In genomic region chrX:142189023-142189703, GRCm38 (mm10) we compare ENCODE assay signal across 8 mouse cellular contexts. TPM values are rescaled to one million over a fixed set of nuclear protein-coding genes. Genes with fewer than 3 reads are reported as not detected.
DNase-seq lines count a peak whose midpoint lies in the region; ATAC-seq and TF ChIP-seq lines count a peak whose summit lies in the region.

No protein-coding gene starts in this region.

- H3K4me1 ChIP-seq in cerebellum, adult 2 months (ENCODE audit: control insufficient read depth, insufficient read depth, low read length), result 0 out of 2 replicates have a peak, but pooled peaks cover 2% of the 10 kb centered on the region
- no peaks in the 10 kb centered on the region for H3K4me1 ChIP-seq in forebrain, postnatal 0 days (ENCODE audit: insufficient read depth)
- no peaks in the 10 kb centered on the region for H3K4me1 ChIP-seq in hindbrain, embryonic 16.5 days (ENCODE audit: control insufficient read depth, insufficient read depth, low read depth, low read length)
- no peaks in the 10 kb centered on the region for H3K4me1 ChIP-seq in midbrain, embryonic 12.5 days

- WGBS in cerebellum, adult 2 months, result 12% methylated on average over 22 of the region's 22 CpGs
- WGBS in forebrain, postnatal 0 days, result 36% methylated on average over 22 of the region's 22 CpGs
- 31% methylated on average over 22 of the region's 22 CpGs for WGBS in hindbrain, embryonic 16.5 days
- WGBS in midbrain, embryonic 12.5 days, result 33% methylated on average over 22 of the region's 22 CpGs

- peak; percentile 41 for TF ChIP-seq CTCF in gastrocnemius, adult 2 months (IDR thresholded peaks at IDR 0.05)
- peak; percentile 53; the same call in 1 of the 2 replicates for TF ChIP-seq CTCF in cerebellum, adult 2 months (IDR thresholded peaks at IDR 0.05; ENCODE audit: borderline replicate concordance, insufficient read depth, low read depth, low read length)
- peak; percentile 65 for TF ChIP-seq CTCF in forebrain, postnatal 0 days (IDR thresholded peaks at IDR 0.05; ENCODE audit: low read depth)

- intact Hi-C loops in gastrocnemius, adult 2 months (cut with DNase I), result loop anchor here (10.0 kb wide), 1 partner anchor 826 kb away; no protein-coding TSS in a partner anchor

- H3K9me3 ChIP-seq in forebrain, postnatal 0 days (ENCODE audit: low read length), result no peaks in the 10 kb centered on the region
- no peaks in the 10 kb centered on the region for H3K9me3 ChIP-seq in hindbrain, embryonic 16.5 days (ENCODE audit: control insufficient read depth, low read length)
- H3K9me3 ChIP-seq in midbrain, embryonic 12.5 days, result no peaks in the 10 kb centered on the region

- no peak overlapping the region for H3K9ac ChIP-seq in forebrain, postnatal 0 days
- no peak overlapping the region; the same call in 1 of the 2 replicates for H3K9ac ChIP-seq in hindbrain, embryonic 16.5 days (ENCODE audit: low read depth, low read length)
- no peak overlapping the region for H3K9ac ChIP-seq in midbrain, embryonic 12.5 days (replicated peaks)

- no peaks in the 10 kb centered on the region for H3K27me3 ChIP-seq in cerebellum, adult 2 months (ENCODE audit: control insufficient read depth, insufficient read depth, low read length)
- H3K27me3 ChIP-seq in forebrain, postnatal 0 days (ENCODE audit: insufficient read depth, low read length), result no peaks in the 10 kb centered on the region
- no peaks in the 10 kb centered on the region; the same call in 1 of the 2 replicates for H3K27me3 ChIP-seq in hindbrain, embryonic 16.5 days (replicated peaks; ENCODE audit: control insufficient read depth, insufficient read depth, low read length)
- H3K27me3 ChIP-seq in midbrain, embryonic 12.5 days, result peaks cover 26% of the 10 kb centered on the region; the same call in 1 of the 2 replicates

- TF ChIP-seq POLR2A in cerebellum, adult 2 months (IDR thresholded peaks at IDR 0.05; ENCODE audit: borderline replicate concordance, insufficient read depth, low read length), result no peak

- H3K4me3 ChIP-seq in gastrocnemius, adult 2 months, result no peak overlapping the region
- H3K4me3 ChIP-seq in cerebellum, adult 2 months (replicated peaks; ENCODE audit: insufficient read depth, low read depth, low read length), result peak overlapping the region; percentile 32
- no peak overlapping the region for H3K4me3 ChIP-seq in forebrain, postnatal 0 days (ENCODE audit: low read depth, low read length)
- no peak overlapping the region for H3K4me3 ChIP-seq in hindbrain, embryonic 16.5 days (ENCODE audit: low read length)
- H3K4me3 ChIP-seq in midbrain, embryonic 12.5 days, result no peak overlapping the region

- H3K27ac ChIP-seq in gastrocnemius, adult 2 months, result no peak overlapping the region
- no peak overlapping the region for H3K27ac ChIP-seq in cerebellum, adult 2 months (ENCODE audit: insufficient read depth, low read length)
- H3K27ac ChIP-seq in forebrain, postnatal 0 days (ENCODE audit: low read depth, low read length), result no peak overlapping the region
- no peak overlapping the region for H3K27ac ChIP-seq in hindbrain, embryonic 16.5 days (ENCODE audit: low read depth, low read length)
- no peak overlapping the region for H3K27ac ChIP-seq in midbrain, embryonic 12.5 days (replicated peaks)

- H3K36me3 ChIP-seq in forebrain, postnatal 0 days (ENCODE audit: insufficient read depth), result no peaks in the 10 kb centered on the region
- no peaks in the 10 kb centered on the region for H3K36me3 ChIP-seq in hindbrain, embryonic 16.5 days (ENCODE audit: control insufficient read depth, insufficient read depth, low read length)
- no peaks in the 10 kb centered on the region for H3K36me3 ChIP-seq in midbrain, embryonic 12.5 days

- DNase-seq in gastrocnemius, adult 2 months, result no peak
- no peak for DNase-seq in gastrocnemius, postnatal 25 days
- peak; percentile 40 to 45 for DNase-seq in cerebellum, adult 2 months
- DNase-seq in forebrain, postnatal 0 days, result peak; percentile 83
- peak; percentile 14 for DNase-seq in left cerebral cortex, adult 11 months (ENCODE audit: low spot score)

- peak overlapping the region; percentile 29 for H3K4me2 ChIP-seq in forebrain, postnatal 0 days (ENCODE audit: low read depth)
- H3K4me2 ChIP-seq in hindbrain, embryonic 16.5 days (ENCODE audit: low read length), result peak overlapping the region; percentile 40
- peak overlapping the region; percentile 22 for H3K4me2 ChIP-seq in midbrain, embryonic 12.5 days (replicated peaks)

- peak; percentile 94 for ATAC-seq in forebrain, postnatal 0 days
- peak; percentile 85 for ATAC-seq in hindbrain, embryonic 16.5 days
- peak; percentile 78 for ATAC-seq in midbrain, embryonic 12.5 days (ENCODE audit: low FRiP score, low read depth)
- ATAC-seq in granulocyte monocyte progenitor cell, adult 5-6 weeks (replicated peaks; ENCODE audit: poor library complexity, severe bottlenecking), result no peak

RNA-seq across cellular contexts. Expression of gene Gucy2f, which starts 7.6 kb away (rescaled TPM):
- not detected for total RNA-seq in gastrocnemius, adult 2 months (2021)
- not detected for total RNA-seq in gastrocnemius, postnatal 25 days (2021)
- polyA plus RNA-seq in cerebellum, adult 2 months (2012; rRNA removed), result 0.03 and 0.06 TPM in 2 replicates
- total RNA-seq in forebrain, postnatal 0 days (2014; rRNA removed), result 0.29 and 0.31 TPM in 2 replicates
- polyA plus RNA-seq in forebrain, postnatal 0 days (2015; fragmentation: Nextera tagmentation; extraction: Ambion mirVana), result 0.05 and 0.07 TPM in 2 replicates
- polyA plus RNA-seq in hindbrain, embryonic 16.5 days (2015; fragmentation: Nextera tagmentation; extraction: Ambion mirVana), result 0.11 TPM in 2 replicates
- 0.03 TPM in 1 of 2 replicates, not detected in the other for polyA plus RNA-seq in midbrain, embryonic 12.5 days (2016; fragmentation: Nextera tagmentation; extraction: Ambion mirVana)
- total RNA-seq in granulocyte monocyte progenitor cell, adult 5-6 weeks (2014; fragmentation: Nextera tagmentation), result not detected in 2 replicates
- total RNA-seq in granulocyte monocyte progenitor cell, adult 5-6 weeks (2017), result not detected in 2 replicates

RNA-seq across cellular contexts. Expression of gene Nxt2, which starts 37.4 kb away (rescaled TPM):
- total RNA-seq in gastrocnemius, adult 2 months (2021), result 1 to 10 TPM; 2.3 to 4.1 TPM
- 1 to 10 TPM; 3.3 to 3.5 TPM for total RNA-seq in gastrocnemius, postnatal 25 days (2021)
- polyA plus RNA-seq in cerebellum, adult 2 months (2012; rRNA removed), result 36.9 and 38.6 TPM in 2 replicates
- total RNA-seq in forebrain, postnatal 0 days (2014; rRNA removed), result 20.2 and 27.8 TPM in 2 replicates
- polyA plus RNA-seq in forebrain, postnatal 0 days (2015; fragmentation: Nextera tagmentation; extraction: Ambion mirVana), result 21.2 and 23.0 TPM in 2 replicates
- 20.0 and 25.4 TPM in 2 replicates for polyA plus RNA-seq in hindbrain, embryonic 16.5 days (2015; fragmentation: Nextera tagmentation; extraction: Ambion mirVana)
- 12.0 and 12.3 TPM in 2 replicates for polyA plus RNA-seq in midbrain, embryonic 12.5 days (2016; fragmentation: Nextera tagmentation; extraction: Ambion mirVana)
- total RNA-seq in granulocyte monocyte progenitor cell, adult 5-6 weeks (2014; fragmentation: Nextera tagmentation), result 5.0 and 7.4 TPM in 2 replicates
- 17.0 and 20.7 TPM in 2 replicates for total RNA-seq in granulocyte monocyte progenitor cell, adult 5-6 weeks (2017)

Comparison
In these comparisons a context has a peak if more than half of its experiments do, and no peak if none do; other contexts are left out.
1. DNase-seq: peak in cerebellum, adult 2 months (2 of 2), forebrain, postnatal 0 days (single experiment) and left cerebral cortex, adult 11 months (single experiment); none in gastrocnemius, adult 2 months (single experiment) and gastrocnemius, postnatal 25 days (single experiment).
2. Peak in every context shown above with its lines, with median percentiles within 50 percentile points of each other: CTCF ChIP-seq and H3K4me2 ChIP-seq.